Comparison of ENCODE assay signal across 26 mouse cellular contexts in the genomic region with DNA sequence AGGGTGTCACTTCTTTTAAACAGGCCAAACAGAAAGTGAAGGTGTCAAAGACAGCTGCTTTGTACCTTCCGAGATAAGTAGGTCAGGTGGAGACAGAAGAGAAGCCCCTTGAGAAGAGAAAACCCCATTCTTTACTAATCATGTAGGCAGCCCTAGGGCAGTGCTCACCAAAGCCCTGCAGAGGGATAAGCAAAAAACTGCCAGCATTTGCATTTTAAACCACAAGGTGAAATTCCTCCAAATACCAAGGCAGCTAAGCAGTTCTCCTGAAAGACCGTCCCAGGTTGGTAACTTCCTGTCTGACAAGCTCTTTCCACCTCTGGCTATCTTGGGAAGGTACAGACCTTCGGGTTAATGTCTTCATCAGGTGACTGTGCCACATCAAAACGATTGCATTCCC. TPM values are rescaled to one million over a fixed set of nuclear protein-coding genes. Genes with fewer than 3 reads are reported as not detected.
DNase-seq lines count a peak whose midpoint lies in the region; ATAC-seq and TF ChIP-seq lines count a peak whose summit lies in the region.
"Had no signal": no experiment of that assay in that cellular context is flagged by ENCODE, and none has a peak within 500 bp of the region (broad histone marks: within the 10 kb centered on the region; RNA-seq: fewer than 3 reads in every experiment).

No protein-coding gene starts in this region.

- no peak overlapping the region for H3K9ac ChIP-seq in CH12.LX (ENCODE audit: insufficient read depth, low read depth)
- H3K9ac ChIP-seq: forebrain, embryonic 13.5 days; heart, embryonic 13.5 days; hindbrain, embryonic 15.5 days had no signal

- in situ Hi-C loops in CH12.LX (cut with MboI; ENCODE audit: low pct_ligation_motif_present, low pct_unique_long_range_greater_than_20kb, low sequenced_read_pairs) = no loop called here

- TF ChIP-seq RAD21 in CH12.LX (IDR thresholded peaks at IDR 0.05; ENCODE audit: low read depth, low read length) = no peak

- WGBS in thymus, adult 2 months = 4% methylated on average over 4 of the region's 4 CpGs

- DNase-seq in thymus, adult 2 months = no peak
- no peak for DNase-seq in thymus, adult 18-20 months
- DNase-seq in CH12.LX (ENCODE audit: extremely low read depth) = peak; percentile 56
- peak; percentile 42 for DNase-seq in ZHBTc4 (ENCODE audit: low read depth, low spot score)
- no peak for DNase-seq in urinary bladder, postnatal 10 days (ENCODE audit: low spot score)
- DNase-seq: adrenal gland, postnatal 10 days; adrenal gland, postnatal 36 days; cerebellum, adult 18-20 months; cerebellum, adult 9-10 months; cerebellum, postnatal 14 days; gastrocnemius, postnatal 10 days; gastrocnemius, postnatal 36 days; heart, adult 2 months; heart, postnatal 14 days; heart, postnatal 4 days had no signal

- H3K4me1 ChIP-seq in thymus, adult 2 months (replicated peaks; ENCODE audit: control insufficient read depth, insufficient read depth, low read length) = peaks cover 62% of the 10 kb centered on the region
- H3K4me1 ChIP-seq in CH12.LX (ENCODE audit: control insufficient read depth in 1 of 2, insufficient read depth in 2 of 2) = peaks cover 12 to 46% of the 10 kb centered on the region in 2 experiments

- TF ChIP-seq CTCF in thymus, adult 2 months (IDR thresholded peaks at IDR 0.05; ENCODE audit: borderline replicate concordance, control insufficient read depth, extremely low read depth, insufficient read depth, low read length, poor library complexity) = no peak
- no peak for TF ChIP-seq CTCF in CH12.LX (conservative IDR thresholded peaks at IDR 0.05 in 1 of 2, IDR thresholded peaks at IDR 0.05 in 1 of 2; ENCODE audit: low read depth in 2 of 2, low read length in 2 of 2)

- no peaks in the 10 kb centered on the region for H3K27me3 ChIP-seq in thymus, adult 2 months (ENCODE audit: control insufficient read depth, insufficient read depth, low read length)
- H3K27me3 ChIP-seq in CH12.LX (replicated peaks) = no peaks in the 10 kb centered on the region
- H3K27me3 ChIP-seq: forebrain, embryonic 13.5 days; heart, embryonic 13.5 days; hindbrain, embryonic 15.5 days had no signal

- no peaks in the 10 kb centered on the region for H3K79me2 ChIP-seq in CH12.LX (replicated peaks; ENCODE audit: control insufficient read depth, extremely low read depth, insufficient read depth, poor library complexity, severe bottlenecking)

- TF ChIP-seq POLR2A in thymus, adult 2 months (IDR thresholded peaks at IDR 0.05; ENCODE audit: control insufficient read depth, extremely low read depth, insufficient read depth, low read length, poor library complexity) = no peak
- TF ChIP-seq POLR2A in CH12.LX (IDR thresholded peaks at IDR 0.05; ENCODE audit: low read depth, low read length) = no peak

- H3K4me2 ChIP-seq in CH12.LX (ENCODE audit: insufficient read depth, low read depth, poor library complexity, severe bottlenecking) = peak overlapping the region; percentile 70
- H3K4me2 ChIP-seq: forebrain, embryonic 13.5 days; heart, embryonic 13.5 days; hindbrain, embryonic 15.5 days had no signal

- no peak overlapping the region for H3K4me3 ChIP-seq in thymus, adult 2 months (ENCODE audit: control insufficient read depth, insufficient read depth, low read length)
- H3K4me3 ChIP-seq in CH12.LX (replicated peaks in 1 of 3; ENCODE audit: low read depth in 2 of 3, low read length in 2 of 3, poor library complexity in 1 of 3) = no peak overlapping the region
- H3K4me3 ChIP-seq: forebrain, embryonic 10.5 days; forebrain, embryonic 13.5 days; heart, adult 2 months; heart, embryonic 10.5 days; heart, embryonic 13.5 days; hindbrain, embryonic 15.5 days had no signal

- no peak for TF ChIP-seq EP300 in CH12.LX (IDR thresholded peaks at IDR 0.05; ENCODE audit: low read length)

- no peak for ATAC-seq in monocyte, adult 5-6 weeks (replicated peaks; ENCODE audit: insufficient number of reproducible peaks, low FRiP score, low TSS enrichment, poor library complexity, severe bottlenecking)
- ATAC-seq: forebrain, embryonic 13.5 days; forebrain, embryonic 16.5 days had no signal

- dilution Hi-C loops in CH12.LX (cut with MboI; ENCODE audit: extremely low pct_ligation_motif_present, extremely low pct_unique_long_range_greater_than_20kb, low sequenced_read_pairs) = no loop called here

- H3K36me3 ChIP-seq in thymus, adult 2 months (ENCODE audit: control insufficient read depth, insufficient read depth, low read length) = no peaks in the 10 kb centered on the region
- no peaks in the 10 kb centered on the region for H3K36me3 ChIP-seq in CH12.LX (replicated peaks in 1 of 2; ENCODE audit: control insufficient read depth in 1 of 2, insufficient read depth in 1 of 2, low read length in 1 of 2)
- H3K36me3 ChIP-seq: forebrain, embryonic 10.5 days; heart, embryonic 10.5 days; heart, embryonic 13.5 days; hindbrain, embryonic 15.5 days had no signal

- peak overlapping the region; percentile 80 for H3K27ac ChIP-seq in thymus, adult 2 months (ENCODE audit: control insufficient read depth, insufficient read depth, low read length)
- no peak overlapping the region for H3K27ac ChIP-seq in CH12.LX (ENCODE audit: insufficient read depth, low read depth)
- H3K27ac ChIP-seq: forebrain, embryonic 10.5 days; forebrain, embryonic 13.5 days; heart, adult 2 months; heart, embryonic 10.5 days; heart, embryonic 13.5 days; hindbrain, embryonic 15.5 days had no signal

- no peaks in the 10 kb centered on the region for H3K9me3 ChIP-seq in CH12.LX (replicated peaks; ENCODE audit: low read length)
- H3K9me3 ChIP-seq: forebrain, embryonic 10.5 days; forebrain, embryonic 13.5 days; heart, embryonic 10.5 days; heart, embryonic 13.5 days; hindbrain, embryonic 15.5 days had no signal

TF ChIP-seq in CH12.LX, 34 proteins besides CTCF, POLR2A, EP300 and RAD21 (continues in another document):
- peak; percentile 69 for TF ChIP-seq BHLHE40 (IDR thresholded peaks at IDR 0.05; ENCODE audit: low read depth, low read length)
- TF ChIP-seq NELFE (IDR thresholded peaks at IDR 0.05; ENCODE audit: low read depth, low read length) = no peak
- 0 out of 2 replicates have a peak, but pooled peaks have one; percentile 18 for TF ChIP-seq JUN (IDR thresholded peaks at IDR 0.05; ENCODE audit: insufficient read depth, low read depth, low read length)
- TF ChIP-seq IRF4 (IDR thresholded peaks at IDR 0.05; ENCODE audit: low read depth, low read length) = peak; percentile 55; the same call in 1 of the 2 replicates
- TF ChIP-seq MAX (IDR thresholded peaks at IDR 0.05; ENCODE audit: low read length) = peak; percentile 43; the same call in 1 of the 2 replicates
- no peak for TF ChIP-seq TBP (conservative IDR thresholded peaks at IDR 0.05; ENCODE audit: low read depth, low read length)
- TF ChIP-seq PAX5 (IDR thresholded peaks at IDR 0.05; ENCODE audit: low read length) = no peak
- TF ChIP-seq MAFK (IDR thresholded peaks at IDR 0.05; ENCODE audit: insufficient replicate concordance, low read length) = peak; percentile 64
- TF ChIP-seq USF2 (conservative IDR thresholded peaks at IDR 0.05; ENCODE audit: low read depth, low read length) = no peak
- no peak for TF ChIP-seq SMC3 (IDR thresholded peaks at IDR 0.05; ENCODE audit: low read depth, low read length)
- no peak for TF ChIP-seq POLR2AphosphoS2 (IDR thresholded peaks at IDR 0.05; ENCODE audit: low read depth, low read length)
- no peak for TF ChIP-seq ZC3H11A (IDR thresholded peaks at IDR 0.05; ENCODE audit: low read depth, low read length)
- TF ChIP-seq E2F4 (IDR thresholded peaks at IDR 0.05; ENCODE audit: insufficient replicate concordance, low read depth, low read length) = no peak
- no peak for TF ChIP-seq USF1 (IDR thresholded peaks at IDR 0.05; ENCODE audit: low read depth, low read length)
- TF ChIP-seq JUND (conservative IDR thresholded peaks at IDR 0.05; ENCODE audit: low read depth, low read length) = no peak
- peak; percentile 60 for TF ChIP-seq ZNF384 (IDR thresholded peaks at IDR 0.05; ENCODE audit: low read depth, low read length)
- TF ChIP-seq MEF2A (IDR thresholded peaks at IDR 0.05; ENCODE audit: borderline replicate concordance, low read depth, low read length) = peak; percentile 72; the same call in 1 of the 2 replicates
- TF ChIP-seq RCOR1 (conservative IDR thresholded peaks at IDR 0.05; ENCODE audit: low read depth, low read length) = no peak
- TF ChIP-seq HCFC1 (IDR thresholded peaks at IDR 0.05; ENCODE audit: low read depth, low read length) = no peak
- no peak for TF ChIP-seq ZMIZ1 (IDR thresholded peaks at IDR 0.05; ENCODE audit: low read depth, low read length)
- no peak for TF ChIP-seq ZKSCAN1 (IDR thresholded peaks at IDR 0.05; ENCODE audit: borderline replicate concordance, low read depth, low read length)
- peak; percentile 16; the same call in 1 of the 2 replicates for TF ChIP-seq ELF1 (IDR thresholded peaks at IDR 0.05; ENCODE audit: low read depth, low read length)

RNA-seq across cellular contexts. Expression of a gene that starts 4.3 kb away (rescaled TPM):
- 70.9 and 78.7 TPM in 2 replicates for polyA plus RNA-seq in thymus, adult 2 months (2012; rRNA removed)
- 20.2 and 23.1 TPM in 2 replicates for total RNA-seq in CH12.LX (2012; rRNA removed)
- total RNA-seq in CH12.LX (2014; rRNA removed) = 10.4 and 12.4 TPM in 2 replicates
- 17.5 and 17.6 TPM in 2 replicates for polyA plus RNA-seq in CH12.LX (2012; ENCODE audit: insufficient read length, low read depth)
- 3.1 to 5.3 TPM (median 4.3 TPM) in 3 replicates for total RNA-seq in monocyte, adult 5-6 weeks (2017)

RNA-seq across cellular contexts. Expression of a gene that starts 20.9 kb away (rescaled TPM):
- 0.87 and 1.2 TPM in 2 replicates for polyA plus RNA-seq in thymus, adult 2 months (2012; rRNA removed)
- not detected in 2 replicates for total RNA-seq in CH12.LX (2012; rRNA removed)
- total RNA-seq in CH12.LX (2014; rRNA removed) = not detected in 2 replicates
- not detected in 2 replicates for polyA plus RNA-seq in CH12.LX (2012; ENCODE audit: insufficient read length, low read depth)
- total RNA-seq in monocyte, adult 5-6 weeks (2017) = not detected in 3 replicates
- total RNA-seq: adrenal gland, adult 18-20 months; adrenal gland, postnatal 10 days; adrenal gland, postnatal 36 days; gastrocnemius, adult 18-20 months; gastrocnemius, postnatal 10 days; gastrocnemius, postnatal 36 days; granulocyte monocyte progenitor cell, adult 5-6 weeks; heart, adult 2 months; heart, postnatal 4 days; MEL had no signal

RNA-seq across cellular contexts. Expression of a gene that starts 27.1 kb away (rescaled TPM):
- 0.06 and 0.30 TPM in 2 replicates for polyA plus RNA-seq in thymus, adult 2 months (2012; rRNA removed)
- total RNA-seq in CH12.LX (2012; rRNA removed) = 1.0 and 2.5 TPM in 2 replicates
- total RNA-seq in CH12.LX (2014; rRNA removed) = 1.7 and 2.7 TPM in 2 replicates
- 1.9 and 2.5 TPM in 2 replicates for polyA plus RNA-seq in CH12.LX (2012; ENCODE audit: insufficient read length, low read depth)
- not detected in 3 replicates for total RNA-seq in monocyte, adult 5-6 weeks (2017)
- total RNA-seq: adrenal gland, adult 18-20 months; adrenal gland, postnatal 36 days; gastrocnemius, adult 18-20 months; gastrocnemius, postnatal 36 days had no signal
- polyA plus RNA-seq: heart, adult 2 months had no signal

RNA-seq across cellular contexts. Expression of a gene that starts 47.2 kb away (rescaled TPM):
- polyA plus RNA-seq in thymus, adult 2 months (2012; rRNA removed) = 44.6 and 65.5 TPM in 2 replicates
- 0.42 and 0.50 TPM in 2 replicates for total RNA-seq in CH12.LX (2012; rRNA removed)
- total RNA-seq in CH12.LX (2014; rRNA removed) = 0.12 and 0.30 TPM in 2 replicates
- polyA plus RNA-seq in CH12.LX (2012; ENCODE audit: insufficient read length, low read depth) = 0.53 and 0.72 TPM in 2 replicates
- total RNA-seq in monocyte, adult 5-6 weeks (2017) = 0.10 to 0.32 TPM in 2 of 3 replicates, not detected in the other
- total RNA-seq: gastrocnemius, adult 18-20 months; granulocyte monocyte progenitor cell, adult 5-6 weeks had no signal

RNA-seq across cellular contexts. Expression of a gene that starts 53.2 kb away (rescaled TPM):
- 64.5 and 77.4 TPM in 2 replicates for polyA plus RNA-seq in thymus, adult 2 months (2012; rRNA removed)
- total RNA-seq in CH12.LX (2012; rRNA removed) (91.5 and 136 TPM in 2 replicates), CH12.LX (2014; rRNA removed) (87.4 and 90.0 TPM in 2 replicates)
- polyA plus RNA-seq in CH12.LX (2012; ENCODE audit: insufficient read length, low read depth) = 76.6 and 78.7 TPM in 2 replicates
- total RNA-seq in monocyte, adult 5-6 weeks (2017) = 55.6 to 60.0 TPM (median 55.9 TPM) in 3 replicates

Comparison
In these comparisons a context has a peak if more than half of its experiments do, and no peak if none do; other contexts are left out.
1. DNase-seq: peak in CH12.LX (single experiment) and ZHBTc4 (single experiment); none in thymus, adult 2 months (single experiment), thymus, adult 18-20 months (0 of 2) and urinary bladder, postnatal 10 days (single experiment).